Mouse (Mus musculus): Measurements from ENCODE around the gene Bcor. TPM values are rescaled to one million over a fixed set of nuclear protein-coding genes. Genes with fewer than 3 reads are reported as not detected.
A peak's percentile ranks its signal among the peaks of the same experiment; 100 is the strongest.

The Bcor gene
- total and polyA plus RNA-seq, 3 experiments: 11.2 to 22.4 (median 18.0) TPM

DNA sequence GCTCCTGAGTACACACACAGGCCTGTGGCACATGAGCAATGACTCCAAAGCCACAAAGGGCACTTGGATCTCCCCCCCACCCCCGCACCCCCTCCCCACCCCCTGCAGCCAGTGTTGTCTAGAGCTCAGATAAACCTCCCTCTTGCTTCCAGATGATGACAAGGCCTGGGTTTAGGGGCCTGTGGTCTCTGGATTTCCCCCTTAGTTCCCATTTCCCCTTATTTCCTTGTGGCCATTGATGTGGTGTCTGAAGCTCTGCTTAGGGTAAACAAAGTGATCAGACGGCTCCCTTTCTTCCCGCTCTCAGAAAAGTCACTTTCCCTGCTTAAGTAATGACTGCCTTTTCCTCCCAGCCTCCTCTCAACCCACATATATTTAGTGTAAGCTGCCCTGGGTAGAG, 35.6 kb downstream of the Bcor start:
- no peak overlapping the region for H3K4me3 ChIP-seq
- H3K27ac ChIP-seq: no peak overlapping the region
- H3K4me1 ChIP-seq (ENCODE audit: control insufficient read depth, insufficient read depth, low read length): peaks cover 6% of the 10 kb centered on the region
- no peaks in the 10 kb centered on the region for H3K36me3 ChIP-seq (ENCODE audit: control insufficient read depth, insufficient read depth, low read length)
- WGBS: 66% methylated on average over 3 of the region's 3 CpGs
- H3K79me2 ChIP-seq (replicated peaks; ENCODE audit: control insufficient read depth, insufficient read depth, low read length): no peaks in the 10 kb centered on the region
- no peaks in the 10 kb centered on the region for H3K27me3 ChIP-seq (ENCODE audit: control insufficient read depth, insufficient read depth, low read length)
- no peak overlapping the region for H3K9ac ChIP-seq (ENCODE audit: low read depth, low read length)
- intact Hi-C loops (cut with DNase I): no loop called here
- no peak for DNase-seq
- TF ChIP-seq CTCF (IDR thresholded peaks at IDR 0.05) (no peak), POLR2A (IDR thresholded peaks at IDR 0.05; ENCODE audit: insufficient read depth, low read depth, low read length) (no peak), EP300 (IDR thresholded peaks at IDR 0.05; ENCODE audit: insufficient read depth, low read depth, low read length) (no peak)

- 12% methylated on average over 6 of the region's 6 CpGs for WGBS
- DNase-seq: peak in 1 of 2 experiments; percentile 27
- H3K4me1 ChIP-seq (ENCODE audit: control insufficient read depth, insufficient read depth, low read length): peaks cover 6% of the 10 kb centered on the region; the same call in 1 of the 2 replicates
- intact Hi-C loops (cut with DNase I): no loop called here
- H3K27me3 ChIP-seq (ENCODE audit: control insufficient read depth, insufficient read depth, low read length): no peaks in the 10 kb centered on the region
- H3K79me2 ChIP-seq (replicated peaks; ENCODE audit: control insufficient read depth, insufficient read depth, low read length): no peaks in the 10 kb centered on the region
- H3K4me3 ChIP-seq: no peak overlapping the region
- H3K27ac ChIP-seq: no peak overlapping the region
- TF ChIP-seq CTCF (IDR thresholded peaks at IDR 0.05): no peak
- no peak for TF ChIP-seq POLR2A (IDR thresholded peaks at IDR 0.05; ENCODE audit: insufficient read depth, low read depth, low read length)
- no peak for TF ChIP-seq EP300 (IDR thresholded peaks at IDR 0.05; ENCODE audit: insufficient read depth, low read depth, low read length)
- no peaks in the 10 kb centered on the region for H3K36me3 ChIP-seq (ENCODE audit: control insufficient read depth, insufficient read depth, low read length)
- no peak overlapping the region for H3K9ac ChIP-seq (ENCODE audit: low read depth, low read length)
Measured at GRCm38 (mm10) chrX:12123687-12124087, 36.5 kb downstream of the Bcor start.

GRCm38 (mm10) chrX:12122594-12123331, 37.4 kb downstream of the Bcor start:
- Histone ChIP-seq H3K4me3 (no peak overlapping the region), H3K4me1 (ENCODE audit: control insufficient read depth, insufficient read depth, low read length) (peaks cover 6% of the 10 kb centered on the region; the same call in 1 of the 2 replicates), H3K79me2 (replicated peaks; ENCODE audit: control insufficient read depth, insufficient read depth, low read length) (no peaks in the 10 kb centered on the region), H3K27ac (peak overlapping the region; percentile 38), H3K27me3 (ENCODE audit: control insufficient read depth, insufficient read depth, low read length) (no peaks in the 10 kb centered on the region), H3K36me3 (ENCODE audit: control insufficient read depth, insufficient read depth, low read length) (no peaks in the 10 kb centered on the region), H3K9ac (ENCODE audit: low read depth, low read length) (no peak overlapping the region; the same call in 1 of the 2 replicates)
- DNase-seq: peak; percentile 52 to 59
- intact Hi-C loops (cut with DNase I): no loop called here
- WGBS: 18% methylated on average over 21 of the region's 21 CpGs
- TF ChIP-seq POLR2A (IDR thresholded peaks at IDR 0.05; ENCODE audit: insufficient read depth, low read depth, low read length) (no peak), EP300 (IDR thresholded peaks at IDR 0.05; ENCODE audit: insufficient read depth, low read depth, low read length) (no peak)

GRCm38 (mm10) chrX:12119476-12119875, 40.7 kb downstream of the Bcor start:
- Histone ChIP-seq H3K4me1 (ENCODE audit: control insufficient read depth, insufficient read depth, low read length) (peaks cover 6% of the 10 kb centered on the region; the same call in 1 of the 2 replicates), H3K4me3 (no peak overlapping the region), H3K79me2 (replicated peaks; ENCODE audit: control insufficient read depth, insufficient read depth, low read length) (no peaks in the 10 kb centered on the region), H3K27me3 (ENCODE audit: control insufficient read depth, insufficient read depth, low read length) (no peaks in the 10 kb centered on the region), H3K9ac (ENCODE audit: low read depth, low read length) (no peak overlapping the region), H3K27ac (no peak overlapping the region), H3K36me3 (ENCODE audit: control insufficient read depth, insufficient read depth, low read length) (no peaks in the 10 kb centered on the region)
- TF ChIP-seq POLR2A (IDR thresholded peaks at IDR 0.05; ENCODE audit: insufficient read depth, low read depth, low read length): no peak
- no peak for TF ChIP-seq EP300 (IDR thresholded peaks at IDR 0.05; ENCODE audit: insufficient read depth, low read depth, low read length)
- no peak for TF ChIP-seq CTCF (IDR thresholded peaks at IDR 0.05)
- WGBS: 39% methylated on average over 1 of the region's 1 CpGs
- DNase-seq: no peak
- intact Hi-C loops (cut with DNase I): no loop called here

DNA sequence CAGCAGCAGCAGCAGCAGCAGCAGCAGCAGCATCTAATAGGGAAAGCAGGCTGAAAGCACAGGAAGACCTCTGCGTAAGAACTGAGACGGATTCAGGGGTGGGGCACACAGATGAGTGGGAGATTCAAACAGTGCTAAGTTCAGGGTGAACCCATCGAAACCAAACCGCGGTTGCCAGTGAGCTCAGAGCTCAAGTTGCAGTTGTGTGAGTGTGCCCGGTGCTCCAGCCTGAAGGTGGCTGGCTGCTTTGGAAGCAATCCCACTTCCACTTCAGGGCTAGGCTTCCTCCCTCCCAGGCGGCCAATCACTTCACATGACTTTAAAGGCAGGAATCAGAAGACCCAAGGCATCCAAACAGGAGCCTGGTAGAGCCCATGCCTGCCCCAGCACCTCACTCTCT, 44.0 kb downstream of the Bcor start:
- Histone ChIP-seq H3K79me2 (replicated peaks; ENCODE audit: control insufficient read depth, insufficient read depth, low read length) (no peaks in the 10 kb centered on the region), H3K4me3 (no peak overlapping the region), H3K27ac (peak overlapping the region; percentile 28; the same call in 1 of the 2 replicates), H3K9ac (ENCODE audit: low read depth, low read length) (0 out of 2 replicates have a peak overlapping the region, but pooled peaks have one; percentile 19), H3K36me3 (ENCODE audit: control insufficient read depth, insufficient read depth, low read length) (no peaks in the 10 kb centered on the region), H3K27me3 (ENCODE audit: control insufficient read depth, insufficient read depth, low read length) (no peaks in the 10 kb centered on the region), H3K4me1 (ENCODE audit: control insufficient read depth, insufficient read depth, low read length) (peaks cover 1% of the 10 kb centered on the region; the same call in 1 of the 2 replicates)
- 17% methylated on average over 7 of the region's 7 CpGs for WGBS
- intact Hi-C loops (cut with DNase I): no loop called here
- TF ChIP-seq EP300 (IDR thresholded peaks at IDR 0.05; ENCODE audit: insufficient read depth, low read depth, low read length): no peak
- no peak for TF ChIP-seq POLR2A (IDR thresholded peaks at IDR 0.05; ENCODE audit: insufficient read depth, low read depth, low read length)
- TF ChIP-seq CTCF (IDR thresholded peaks at IDR 0.05): no peak
- peak; percentile 31 to 48 for DNase-seq

GRCm38 (mm10) chrX:12112166-12112565, 48.0 kb downstream of the Bcor start:
- Histone ChIP-seq H3K36me3 (ENCODE audit: control insufficient read depth, insufficient read depth, low read length) (no peaks in the 10 kb centered on the region), H3K9ac (ENCODE audit: low read depth, low read length) (no peak overlapping the region), H3K79me2 (replicated peaks; ENCODE audit: control insufficient read depth, insufficient read depth, low read length) (no peaks in the 10 kb centered on the region; the same call in 1 of the 2 replicates), H3K27ac (peak overlapping the region; percentile 65), H3K4me1 (ENCODE audit: control insufficient read depth, insufficient read depth, low read length) (peaks cover 1% of the 10 kb centered on the region; the same call in 1 of the 2 replicates), H3K27me3 (ENCODE audit: control insufficient read depth, insufficient read depth, low read length) (no peaks in the 10 kb centered on the region), H3K4me3 (no peak overlapping the region)
- peak in 1 of 2 experiments; percentile 29 for DNase-seq
- no peak for TF ChIP-seq POLR2A (IDR thresholded peaks at IDR 0.05; ENCODE audit: insufficient read depth, low read depth, low read length)
- TF ChIP-seq CTCF (IDR thresholded peaks at IDR 0.05): no peak
- TF ChIP-seq EP300 (IDR thresholded peaks at IDR 0.05; ENCODE audit: insufficient read depth, low read depth, low read length): no peak
- intact Hi-C loops (cut with DNase I): no loop called here
- 56% methylated on average over 4 of the region's 4 CpGs for WGBS

Measured in heart, adult 2 months (tissue).